Mouse (Mus musculus) stomach, embryonic 15.5 days (tissue): Measurements from ENCODE around the gene Hras. TPM values are rescaled to one million over a fixed set of nuclear protein-coding genes. Genes with fewer than 3 reads are reported as not detected.

Experiments
- ATAC-seq: fragments of 200-750 bp; cut with Nextera tagmentation; 2 replicates; pipeline ENCODE4 v1.8.0; 2017; ENCODE audit warnings: low read depth, moderate number of reproducible peaks, moderate TSS enrichment; ENCODE audit not compliant: insufficient read depth, low FRiP score
- H3K27ac ChIP-seq: fragments of 300-500 bp; sonication (generic); 2 replicates; pipeline ENCODE4 v1.5.1; 2015; ENCODE audit warnings: mild to moderate bottlenecking, inconsistent platforms
- H3K27me3 ChIP-seq: fragments of 300-500 bp; sonication (generic); replicated peaks from 2 replicates; pipeline ENCODE4 v1.6.1; 2015; ENCODE audit warnings: inconsistent platforms
- H3K36me3 ChIP-seq: fragments of 300-500 bp; sonication (generic); 2 replicates; pipeline ENCODE4 v1.6.1; 2015; ENCODE audit warnings: inconsistent platforms
- H3K4me1 ChIP-seq: fragments of 300-500 bp; sonication (generic); 2 replicates; pipeline ENCODE4 v1.6.1; 2015; ENCODE audit warnings: inconsistent platforms
- H3K4me2 ChIP-seq: fragments of 300-500 bp; sonication (generic); 2 replicates; pipeline ENCODE4 v1.6.1; 2015; ENCODE audit warnings: mild to moderate bottlenecking, inconsistent platforms
- H3K4me3 ChIP-seq: fragments of 300-500 bp; sonication (generic); replicated peaks from 2 replicates; pipeline ENCODE4 v1.5.1; 2015; ENCODE audit warnings: inconsistent platforms
- H3K9ac ChIP-seq: fragments of 300-500 bp; sonication (generic); 2 replicates; pipeline ENCODE4 v1.6.1; 2015; ENCODE audit warnings: inconsistent platforms
- H3K9me3 ChIP-seq: fragments of 300-500 bp; sonication (generic); 2 replicates; pipeline ENCODE4 v1.6.1; 2016; ENCODE audit warnings: inconsistent platforms
- WGBS: fragments of 180-500 bp; shearing (Covaris S2); methylation state at CpG from one replicate; pipeline ENCODE4 v1.1.7; 2015; 5-methylcytosine and 5-hydroxymethylcytosine counted together
- polyA plus RNA-seq: library from polyadenylated mRNA; unstranded; fragments of >200 nt; fragmentation: Nextera tagmentation; extraction: Ambion mirVana; gene quantifications from 2 replicates; pipeline ENCODE4 v1.2.1, GENCODE M21; 2015

Hras gene
- polyA plus RNA-seq, 1 experiment from 2014 or later = 123 TPM

DNA sequence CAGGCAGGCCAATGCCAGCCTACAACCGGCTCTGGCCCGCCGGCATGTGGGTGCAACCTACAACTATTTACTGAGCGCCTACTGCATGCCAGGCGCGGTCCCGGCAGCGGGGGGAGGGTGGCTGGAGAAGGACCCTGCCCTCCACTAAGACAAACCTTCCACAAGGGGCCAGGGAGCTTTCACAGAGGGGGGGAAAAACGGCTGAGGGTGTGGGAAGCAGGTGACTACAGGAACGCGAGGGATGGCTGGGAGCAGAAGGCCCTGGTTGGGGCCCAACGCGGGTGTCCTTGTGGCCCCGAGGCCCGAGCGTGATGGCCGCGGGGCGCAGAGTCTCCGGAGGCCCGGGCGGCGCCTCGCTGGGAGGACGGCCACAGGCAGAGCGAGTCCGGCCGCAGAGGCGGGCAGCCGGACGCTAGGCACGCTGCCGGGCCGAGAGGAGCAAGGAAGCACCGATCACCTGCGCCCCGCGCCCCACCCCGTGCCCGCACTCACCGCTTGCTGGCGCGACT lies 403 bp downstream of the Hras start:
- peak overlapping the region; percentile 91 for H3K4me2 ChIP-seq
- H3K36me3 ChIP-seq = peaks cover 28% of the 10 kb centered on the region
- WGBS = 1% methylated on average over 43 of the region's 43 CpGs
- H3K27me3 ChIP-seq = no peaks in the 10 kb centered on the region
- peak; percentile 0; the same call in 1 of the 2 replicates for ATAC-seq
- peak overlapping the region; percentile 92 for H3K9ac ChIP-seq
- H3K9me3 ChIP-seq = no peaks in the 10 kb centered on the region
- peaks cover 25% of the 10 kb centered on the region for H3K4me1 ChIP-seq
- peak overlapping the region; percentile 92 for H3K4me3 ChIP-seq
- H3K27ac ChIP-seq = peak overlapping the region; percentile 91

DNA sequence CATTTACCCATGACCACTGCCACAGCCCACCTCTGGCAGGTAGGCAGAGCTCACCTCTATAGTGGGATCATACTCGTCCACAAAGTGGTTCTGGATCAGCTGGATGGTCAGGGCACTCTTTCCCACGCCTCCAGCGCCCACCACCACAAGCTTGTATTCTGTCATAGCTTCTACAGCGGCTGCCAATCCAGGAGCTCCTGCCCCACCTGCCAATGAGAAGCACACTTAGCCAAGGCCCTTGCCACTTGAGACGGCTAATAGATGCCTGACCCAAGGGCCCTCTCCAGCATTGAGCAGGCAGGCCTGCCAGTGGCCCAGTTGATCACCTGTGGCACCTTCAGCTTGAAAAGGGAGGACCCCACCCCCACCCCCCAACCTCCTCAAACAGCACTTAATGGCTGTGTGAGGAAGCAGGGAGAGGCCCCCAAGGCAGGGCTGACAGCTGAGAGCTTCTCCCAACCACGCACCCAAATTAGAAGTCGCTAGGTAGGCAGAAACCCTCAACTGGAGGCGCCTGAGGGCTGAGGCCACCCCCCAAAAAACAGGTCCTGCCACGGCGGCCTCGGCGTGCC lies 943 bp downstream of the Hras start:
- peaks cover 25% of the 10 kb centered on the region for H3K4me1 ChIP-seq
- no peak for ATAC-seq
- H3K9me3 ChIP-seq = no peaks in the 10 kb centered on the region
- H3K27me3 ChIP-seq = no peaks in the 10 kb centered on the region
- 25% methylated on average over 12 of the region's 12 CpGs for WGBS
- H3K27ac ChIP-seq = peak overlapping the region; percentile 91; the same call in 1 of the 2 replicates
- peaks cover 28% of the 10 kb centered on the region for H3K36me3 ChIP-seq
- peak overlapping the region; percentile 91 for H3K4me2 ChIP-seq
- peak overlapping the region; percentile 92 for H3K9ac ChIP-seq
- peak overlapping the region; percentile 92 for H3K4me3 ChIP-seq

DNA sequence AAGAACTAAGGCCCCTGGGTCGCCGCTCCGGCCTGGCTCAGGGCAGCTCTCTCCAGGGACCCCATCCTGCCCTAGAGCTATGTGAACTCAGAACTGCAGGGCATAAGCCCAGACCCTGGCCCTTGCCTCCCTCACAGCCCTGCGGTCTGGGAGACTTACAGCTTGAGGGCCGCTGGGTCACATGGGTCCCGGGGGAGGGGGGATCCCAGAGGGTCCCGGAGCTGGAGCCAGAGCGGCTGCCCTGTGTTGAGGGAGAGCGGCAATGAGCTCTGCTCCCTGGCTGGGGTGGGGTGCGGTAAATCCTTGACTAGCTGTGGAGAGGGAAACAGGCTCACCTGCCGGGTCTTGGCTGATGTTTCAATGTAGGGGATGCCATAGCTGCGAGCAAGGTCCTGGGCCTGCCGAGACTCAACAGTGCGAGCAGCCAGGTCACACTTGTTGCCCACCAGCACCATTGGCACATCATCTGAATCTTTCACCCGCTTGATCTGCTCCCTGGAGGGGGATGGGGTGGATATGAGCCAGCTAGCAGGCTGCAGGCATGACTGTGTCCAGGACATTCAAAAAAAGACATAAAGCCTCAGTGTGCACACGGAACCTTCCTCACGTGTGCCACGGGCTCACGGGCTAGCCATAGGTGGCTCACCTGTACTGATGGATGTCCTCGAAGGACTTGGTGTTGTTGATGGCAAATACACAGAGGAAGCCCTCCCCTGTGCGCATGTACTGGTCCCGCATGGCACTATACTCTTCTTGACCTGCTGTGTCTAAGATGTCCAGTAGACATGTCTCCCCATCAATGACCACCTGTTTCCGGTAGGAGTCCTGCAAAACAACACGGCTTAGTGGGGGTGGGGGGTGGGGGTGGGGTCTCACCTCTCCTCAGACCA lies 1.8 kb downstream of the Hras start:
- Histone ChIP-seq H3K27me3 (no peaks in the 10 kb centered on the region), H3K4me2 (peak overlapping the region; percentile 91), H3K4me3 (peak overlapping the region; percentile 92), H3K36me3 (peaks cover 28% of the 10 kb centered on the region), H3K4me1 (peaks cover 25% of the 10 kb centered on the region), H3K9ac (no peak overlapping the region), H3K9me3 (no peaks in the 10 kb centered on the region), H3K27ac (no peak overlapping the region)
- WGBS = 89% methylated on average over 24 of the region's 24 CpGs
- no peak for ATAC-seq

DNA sequence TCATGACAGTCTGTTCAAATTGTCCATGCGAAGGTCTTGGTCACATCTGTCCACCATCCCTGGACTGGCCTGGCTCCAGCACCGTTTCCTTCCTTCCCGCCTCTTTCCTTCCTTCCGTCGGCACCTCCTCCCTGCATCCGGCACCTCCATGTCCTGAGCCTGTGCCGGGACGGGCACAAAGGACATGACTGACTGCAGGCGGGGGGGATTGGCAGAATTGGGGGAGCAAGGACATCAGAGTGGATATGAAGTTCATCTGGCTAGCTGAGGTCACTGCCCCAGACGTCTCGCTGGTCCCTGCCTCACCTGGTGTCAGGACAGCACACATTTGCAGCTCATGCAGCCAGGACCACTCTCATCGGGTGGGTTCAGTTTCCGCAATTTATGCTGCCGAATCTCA lies 2.8 kb downstream of the Hras start:
- Histone ChIP-seq H3K4me1 (peaks cover 25% of the 10 kb centered on the region), H3K9ac (no peak overlapping the region), H3K27me3 (no peaks in the 10 kb centered on the region), H3K36me3 (peaks cover 28% of the 10 kb centered on the region), H3K9me3 (no peaks in the 10 kb centered on the region), H3K4me2 (no peak overlapping the region), H3K4me3 (no peak overlapping the region), H3K27ac (no peak overlapping the region)
- WGBS = 87% methylated on average over 14 of the region's 14 CpGs
- ATAC-seq = no peak

DNA sequence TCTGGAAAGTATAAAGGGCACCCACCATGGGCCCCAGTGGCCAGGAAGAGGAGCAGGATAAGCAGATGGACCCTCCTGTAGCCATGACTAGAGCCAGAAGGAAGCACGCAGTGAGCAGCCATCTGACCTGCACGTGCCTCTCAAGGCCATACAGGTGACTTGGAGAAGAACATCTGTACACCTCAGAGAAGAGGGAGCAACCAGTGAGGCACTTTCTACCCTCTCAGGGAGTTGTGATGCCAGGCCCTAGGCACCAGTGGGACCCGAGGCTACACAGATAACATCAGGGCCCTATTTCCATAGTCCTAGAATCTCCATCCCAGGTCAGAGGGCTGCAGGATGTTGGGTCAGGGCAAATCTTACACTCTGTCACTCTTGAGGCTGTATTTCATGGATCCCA lies 3.6 kb downstream of the Hras start:
- H3K27ac ChIP-seq = no peak overlapping the region
- 89% methylated on average over 3 of the region's 3 CpGs for WGBS
- ATAC-seq = no peak

DNA sequence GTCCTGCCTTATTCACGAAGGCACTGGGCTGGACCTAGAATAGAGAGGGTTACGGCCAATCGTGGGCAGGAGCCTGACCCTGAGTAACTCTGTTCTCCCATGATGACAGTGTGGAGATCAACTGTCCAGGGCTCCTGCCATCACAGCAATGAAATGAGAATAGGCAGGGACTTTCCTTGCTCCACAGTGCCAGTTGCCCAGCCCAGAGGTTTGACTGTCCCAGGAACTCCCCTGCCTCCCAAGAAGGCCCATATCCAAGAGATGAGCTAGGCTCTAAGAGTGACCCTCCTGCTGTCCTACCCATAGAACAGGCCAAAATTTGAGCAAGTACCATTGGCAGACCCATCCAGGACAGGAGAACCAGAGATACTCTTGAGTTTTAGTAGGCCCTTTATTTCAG lies 5.1 kb downstream of the Hras start:
- Histone ChIP-seq H3K36me3 (peaks cover 28% of the 10 kb centered on the region), H3K4me2 (no peak overlapping the region), H3K9ac (no peak overlapping the region), H3K27ac (no peak overlapping the region), H3K4me3 (no peak overlapping the region), H3K27me3 (no peaks in the 10 kb centered on the region), H3K4me1 (peaks cover 15% of the 10 kb centered on the region), H3K9me3 (no peaks in the 10 kb centered on the region)
- no peak for ATAC-seq
- WGBS = 94% methylated on average over 3 of the region's 3 CpGs

More for the DNA sequence above, 3.6 kb downstream of the Hras start:
- no peaks in the 10 kb centered on the region for H3K9me3 ChIP-seq
- H3K27me3 ChIP-seq = no peaks in the 10 kb centered on the region
- no peak overlapping the region for H3K9ac ChIP-seq
- peaks cover 28% of the 10 kb centered on the region for H3K36me3 ChIP-seq
- no peak overlapping the region for H3K4me3 ChIP-seq
- no peak overlapping the region for H3K4me2 ChIP-seq
- peaks cover 17% of the 10 kb centered on the region for H3K4me1 ChIP-seq

DNA sequence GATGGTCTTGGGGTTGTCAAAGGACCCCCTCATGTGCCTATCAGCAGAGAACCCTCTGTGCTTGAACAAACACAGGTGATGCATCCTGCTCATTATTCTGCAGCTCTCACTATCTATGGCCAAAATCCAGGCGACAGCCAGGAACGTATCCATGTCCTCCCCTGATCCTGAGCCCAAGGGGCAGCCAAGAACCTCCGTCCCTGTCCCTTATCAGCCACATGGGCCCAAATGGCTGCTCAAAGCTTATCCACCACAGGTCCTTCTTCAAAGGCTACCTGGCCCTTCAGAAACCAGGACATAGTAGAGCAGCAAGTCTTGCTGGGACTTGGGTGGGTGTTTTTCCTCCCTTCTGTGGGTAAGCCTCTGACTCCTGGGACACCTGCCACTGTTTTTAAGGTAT lies 5.6 kb downstream of the Hras start:
- Histone ChIP-seq H3K4me3 (no peak overlapping the region), H3K4me2 (no peak overlapping the region), H3K36me3 (peaks cover 28% of the 10 kb centered on the region), H3K9me3 (no peaks in the 10 kb centered on the region), H3K27me3 (no peaks in the 10 kb centered on the region), H3K27ac (no peak overlapping the region), H3K9ac (no peak overlapping the region), H3K4me1 (peaks cover 15% of the 10 kb centered on the region)
- no peak for ATAC-seq
- 70% methylated on average over 3 of the region's 3 CpGs for WGBS

DNA sequence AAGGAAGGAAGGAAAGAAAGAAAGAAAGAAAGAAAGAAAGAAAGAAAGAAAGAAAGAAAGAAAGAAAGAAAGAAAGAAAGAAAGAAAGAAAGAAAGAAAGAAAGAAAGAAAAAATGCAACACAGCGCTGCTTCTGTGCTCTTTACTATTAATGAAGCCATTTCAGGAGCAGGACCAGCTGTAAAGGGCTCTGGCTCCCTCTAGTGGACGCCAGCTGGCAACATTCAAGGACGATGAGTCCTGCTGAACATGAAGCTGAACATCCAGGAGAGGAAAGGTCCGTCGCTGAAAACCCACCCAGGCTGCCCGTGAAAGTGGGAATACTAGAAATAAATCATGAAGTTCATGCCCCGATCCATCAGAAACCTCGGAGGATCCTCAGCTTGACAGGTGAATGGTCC lies 17.6 kb downstream of the Hras start:
- Histone ChIP-seq H3K4me3 (no peak overlapping the region), H3K4me2 (no peak overlapping the region), H3K27ac (no peak overlapping the region), H3K9ac (no peak overlapping the region), H3K36me3 (no peaks in the 10 kb centered on the region), H3K27me3 (no peaks in the 10 kb centered on the region), H3K4me1 (peaks cover 6% of the 10 kb centered on the region; the same call in 1 of the 2 replicates), H3K9me3 (no peaks in the 10 kb centered on the region)
- WGBS = under 1% methylated on average over 8 of the region's 8 CpGs
- ATAC-seq = no peak

DNA sequence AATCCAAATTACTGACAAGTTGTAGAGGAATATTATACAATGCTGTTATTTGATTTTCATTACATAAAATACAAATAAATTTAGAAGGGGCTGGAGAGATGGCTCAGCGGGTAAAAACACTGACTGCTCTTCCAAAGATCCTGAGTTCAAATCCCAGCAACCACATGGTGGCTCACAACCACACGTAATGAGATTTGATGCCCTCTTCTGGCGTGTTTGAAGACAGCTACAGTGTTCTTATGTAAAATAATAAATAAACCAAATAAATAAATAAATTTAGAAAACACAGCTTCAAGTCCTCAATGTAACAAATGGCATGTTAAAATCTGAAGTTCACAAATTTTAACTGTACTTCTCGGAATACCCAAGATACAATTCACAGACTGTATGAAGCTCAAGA lies 18.7 kb downstream of the Hras start:
- Histone ChIP-seq H3K4me3 (no peak overlapping the region), H3K27me3 (no peaks in the 10 kb centered on the region), H3K4me1 (peaks cover 6% of the 10 kb centered on the region; the same call in 1 of the 2 replicates), H3K36me3 (no peaks in the 10 kb centered on the region), H3K4me2 (no peak overlapping the region), H3K9me3 (no peaks in the 10 kb centered on the region), H3K27ac (no peak overlapping the region), H3K9ac (no peak overlapping the region)
- WGBS = 84% methylated on average over 4 of the region's 4 CpGs
- ATAC-seq = no peak

DNA sequence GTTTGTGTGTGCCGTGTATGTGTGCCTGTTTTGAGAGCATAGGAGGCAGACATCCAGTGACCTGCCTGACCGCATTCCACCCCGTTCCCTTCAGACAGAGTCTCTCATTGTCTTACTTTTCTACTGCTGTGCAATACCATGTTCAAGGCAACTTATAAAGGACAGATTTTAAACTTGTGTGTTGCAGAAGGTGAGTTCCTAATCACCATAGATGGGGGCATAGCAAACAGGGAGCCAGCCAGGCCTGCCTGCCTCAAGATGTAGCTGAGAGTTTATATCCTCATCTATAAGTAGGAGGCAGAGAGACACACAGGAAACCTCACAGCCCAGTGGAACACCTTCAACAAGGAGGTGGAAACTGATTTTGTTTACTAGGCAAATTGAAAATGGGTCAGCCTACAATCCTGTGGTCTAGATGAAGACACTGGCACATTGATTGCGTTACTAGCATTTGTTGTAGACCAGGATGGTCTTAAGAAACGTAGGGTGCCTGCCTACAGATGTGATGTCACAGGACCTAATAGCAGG lies 20.4 kb downstream of the Hras start:
- H3K27ac ChIP-seq = peak overlapping the region; percentile 92
- no peak for ATAC-seq
- H3K9me3 ChIP-seq = no peaks in the 10 kb centered on the region
- H3K9ac ChIP-seq = peak overlapping the region; percentile 47; the same call in 1 of the 2 replicates
- no peaks in the 10 kb centered on the region for H3K36me3 ChIP-seq
- H3K4me2 ChIP-seq = peak overlapping the region; percentile 71
- H3K27me3 ChIP-seq = no peaks in the 10 kb centered on the region
- H3K4me1 ChIP-seq = peaks cover 19% of the 10 kb centered on the region
- peak overlapping the region; percentile 52 for H3K4me3 ChIP-seq
- 67% methylated on average over 5 of the region's 5 CpGs for WGBS

DNA sequence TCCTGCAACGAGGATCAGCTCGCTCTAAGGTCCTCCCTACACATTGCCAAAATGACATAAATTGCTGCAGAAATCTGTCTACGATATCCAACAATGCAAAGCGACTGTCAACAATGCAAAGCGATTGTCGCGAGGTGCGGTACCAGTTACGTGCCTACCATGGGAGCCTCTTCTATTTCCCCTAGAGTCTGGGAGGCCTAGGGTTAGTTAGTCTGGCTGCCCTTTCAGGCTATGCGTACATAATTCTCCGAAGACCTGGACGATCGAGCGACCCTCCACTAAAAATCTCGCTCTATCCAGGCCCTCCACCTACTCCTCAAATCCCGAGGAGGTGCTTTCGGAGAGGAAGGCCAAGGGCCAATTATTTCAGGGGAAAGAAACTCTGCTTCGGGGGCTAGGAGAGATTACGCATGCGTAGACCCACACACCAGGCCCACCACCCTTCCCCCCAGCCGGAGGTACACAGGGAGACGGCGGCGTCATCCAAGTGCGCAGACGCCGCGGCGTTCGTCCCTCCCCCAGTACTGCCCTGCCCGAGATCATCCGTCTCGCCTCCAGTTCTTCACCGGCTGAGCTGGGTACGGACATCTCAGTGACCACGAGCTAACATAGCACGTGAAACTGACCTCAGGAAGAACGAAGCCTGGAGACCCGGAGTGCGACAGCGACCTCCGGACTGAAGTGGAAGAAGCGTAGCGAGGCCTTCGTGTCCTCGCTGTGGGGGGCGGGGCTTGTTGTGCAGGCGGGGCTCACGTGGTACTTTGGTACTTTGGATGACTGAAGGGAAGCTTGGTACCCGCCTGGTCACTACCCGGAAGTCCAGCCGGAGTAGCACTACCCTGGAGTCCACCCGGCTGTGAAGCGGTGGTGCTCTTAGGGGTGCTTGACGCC lies 21.4 kb downstream of the Hras start, which contains the start of gene Rnh1:
Gene Rnh1, minus strand, starts transcription at position 742 of the 891 bp plus-strand sequence.
- Histone ChIP-seq H3K9me3 (no peaks in the 10 kb centered on the region), H3K9ac (peak within 1 kb of the TSS; percentile 47), H3K4me2 (peak within 1 kb of the TSS; percentile 71), H3K36me3 (no peaks in the 10 kb centered on the region), H3K4me3 (peak within 1 kb of the TSS; percentile 52), H3K4me1 (peaks cover 29% of the 10 kb centered on the region), H3K27me3 (no peaks in the 10 kb centered on the region), H3K27ac (peak within 1 kb of the TSS; percentile 92)
- peak; percentile 91 for ATAC-seq
- 2% methylated on average over 55 of the region's 55 CpGs for WGBS
